Mouse (Mus musculus) liver, adult 2 months (tissue): ENCODE measurements at regions not wholly inside any gene's neighbourhood (a gene's known extent, or its start where the extent isn't known, plus 50 kb on each side); places are given as distances from the start of the nearest gene placed in this dataset.
"Not testable (repeated sequence)": the region's sequence is repeated elsewhere in the genome, so short reads cannot be mapped to it uniquely, and the experiment has no call there.

Experiments
- DNase-seq: peaks from one replicate; pipeline ENCODE4 v3.0.0-alpha.2; 2011; ENCODE audit warnings: low read depth, low spot score; ENCODE audit errors: extremely low read depth
- H3K27ac ChIP-seq: fragments of 200-500 bp; replicated peaks from 2 replicates; pipeline ENCODE4 v1.5.1; 2012; ENCODE audit warnings: low read depth, mild to moderate bottlenecking, control low read depth, inconsistent platforms, low read length; ENCODE audit not compliant: insufficient read depth
- H3K27me3 ChIP-seq: fragments of 200-500 bp; 2 replicates; pipeline ENCODE4 v1.6.1; 2012; ENCODE audit warnings: mild to moderate bottlenecking, moderate library complexity, low read length, inconsistent platforms; ENCODE audit not compliant: control insufficient read depth, insufficient read depth
- H3K36me3 ChIP-seq: fragments of 200-500 bp; 2 replicates; pipeline ENCODE4 v1.6.1; 2012; ENCODE audit warnings: low read length, inconsistent platforms; ENCODE audit not compliant: control insufficient read depth, insufficient read depth
- H3K4me1 ChIP-seq: fragments of 200-500 bp; 2 replicates; pipeline ENCODE4 v1.6.1; 2011; ENCODE audit warnings: low read length; ENCODE audit not compliant: control insufficient read depth, insufficient read depth
- H3K4me3 ChIP-seq: fragments of 200-500 bp; 2 replicates; pipeline ENCODE4 v1.5.1; 2011; ENCODE audit warnings: low read depth, mild to moderate bottlenecking, control low read depth, low read length, moderate library complexity; ENCODE audit not compliant: insufficient read depth
- H3K79me2 ChIP-seq: fragments of 200-500 bp; 2 replicates; pipeline ENCODE4 v1.6.1; 2012; ENCODE audit warnings: inconsistent platforms, mild to moderate bottlenecking, low read length, moderate library complexity; ENCODE audit not compliant: control insufficient read depth, insufficient read depth
- H3K9ac ChIP-seq: fragments of 200-500 bp; 2 replicates; pipeline ENCODE4 v1.6.1; 2012; ENCODE audit warnings: low read depth, mild to moderate bottlenecking, control low read depth, inconsistent platforms, low read length
- CTCF ChIP-seq: fragments of 200-500 bp; IDR thresholded peaks from 2 replicates; pipeline ENCODE4 v1.5.1; 2011; ENCODE audit warnings: low read depth, low read length, control low read depth
- POLR2A ChIP-seq: fragments of 200-500 bp; IDR thresholded peaks from 2 replicates; pipeline ENCODE4 v1.6.1; 2011; ENCODE audit warnings: low read length, control low read depth; ENCODE audit not compliant: insufficient read depth; ENCODE audit errors: extremely low read depth
- WGBS: fragments of 180-500 bp; shearing (Covaris S2); methylation state at CpG from one replicate; pipeline ENCODE4 v1.1.7; 2018; 5-methylcytosine and 5-hydroxymethylcytosine counted together

DNA sequence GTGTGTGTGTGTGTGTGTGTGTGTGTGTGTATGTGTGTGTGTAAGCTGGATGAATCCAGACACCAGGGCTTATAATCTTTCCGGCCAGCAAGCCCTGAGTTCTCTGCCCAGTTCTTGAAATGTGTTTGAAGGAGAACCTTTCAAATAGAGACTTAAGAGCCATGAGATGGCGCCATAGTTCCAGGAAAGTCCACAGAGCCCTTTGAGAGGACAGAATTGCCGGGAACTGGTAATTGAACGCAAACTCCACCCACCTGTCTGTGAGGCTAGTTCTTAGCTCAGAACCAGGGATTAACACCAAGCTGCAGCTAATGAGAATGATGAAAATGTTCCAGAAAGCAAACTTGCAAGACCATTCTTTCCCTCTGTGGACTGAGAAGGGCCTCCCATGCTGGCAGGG, 72.2 kb downstream of the Trim42 start:
- no peak overlapping the region for H3K9ac ChIP-seq
- no peaks in the 10 kb centered on the region for H3K79me2 ChIP-seq
- WGBS, result 17% methylated on average over 4 of the region's 4 CpGs
- no peak for TF ChIP-seq CTCF
- no peaks in the 10 kb centered on the region for H3K27me3 ChIP-seq
- H3K27ac ChIP-seq, result no peak overlapping the region
- DNase-seq, result no peak
- H3K4me3 ChIP-seq, result no peak overlapping the region
- H3K36me3 ChIP-seq, result no peaks in the 10 kb centered on the region
- no peaks in the 10 kb centered on the region for H3K4me1 ChIP-seq

DNA sequence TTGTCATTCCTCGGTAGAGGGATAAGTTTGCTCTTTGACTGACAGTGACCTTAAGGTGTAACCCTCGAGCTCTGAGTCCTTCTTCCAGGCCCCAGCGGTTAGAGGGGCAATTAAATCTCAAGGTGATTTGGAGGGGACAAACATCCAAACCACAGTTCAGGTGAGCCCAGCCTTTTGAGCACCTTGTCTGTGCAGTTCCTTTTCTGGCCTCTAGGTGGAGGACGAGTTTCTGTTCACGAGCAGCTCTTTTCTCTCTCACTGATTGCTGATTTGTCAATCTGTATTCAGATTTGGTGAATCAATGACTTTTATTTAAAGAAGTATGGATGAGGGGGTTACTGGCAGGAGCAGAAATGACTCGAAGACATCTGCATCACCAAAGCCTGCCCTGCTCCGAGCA, 74.0 kb downstream of the Trim42 start:
- no peak overlapping the region for H3K4me3 ChIP-seq
- H3K27ac ChIP-seq, result no peak overlapping the region
- H3K4me1 ChIP-seq, result no peaks in the 10 kb centered on the region
- no peaks in the 10 kb centered on the region for H3K27me3 ChIP-seq
- H3K9ac ChIP-seq, result no peak overlapping the region
- no peaks in the 10 kb centered on the region for H3K79me2 ChIP-seq
- H3K36me3 ChIP-seq, result no peaks in the 10 kb centered on the region
- TF ChIP-seq POLR2A, result no peak
- peak; percentile 59; the same call in 1 of the 2 replicates for TF ChIP-seq CTCF
- peak; percentile 19 for DNase-seq
- 29% methylated on average over 7 of the region's 7 CpGs for WGBS

DNA sequence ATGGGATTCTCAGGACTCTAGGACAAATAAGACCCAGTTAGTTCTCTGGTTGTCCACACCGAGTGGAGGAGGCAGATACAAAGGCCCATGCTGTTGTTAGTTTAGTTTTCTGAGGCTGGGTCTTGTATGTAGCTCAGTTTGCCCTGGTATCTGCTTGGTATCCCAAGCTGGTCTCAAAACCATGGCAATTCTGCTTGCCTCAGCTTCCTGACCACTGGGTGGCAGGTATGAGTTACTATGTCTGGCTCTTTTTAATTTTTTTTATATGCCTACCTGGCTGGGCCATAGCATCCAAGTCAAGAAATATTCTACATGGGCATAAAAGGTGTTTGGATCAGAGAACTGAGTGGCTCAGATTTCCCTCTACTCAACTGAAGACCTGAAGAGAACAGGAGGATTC, 77.9 kb downstream of the Trim42 start:
- 49% methylated on average over 1 of the region's 1 CpGs for WGBS
- H3K27me3 ChIP-seq, result no peaks in the 10 kb centered on the region
- H3K4me3 ChIP-seq, result no peak overlapping the region
- H3K4me1 ChIP-seq, result no peaks in the 10 kb centered on the region
- no peaks in the 10 kb centered on the region for H3K79me2 ChIP-seq
- no peaks in the 10 kb centered on the region for H3K36me3 ChIP-seq
- DNase-seq, result no peak
- no peak overlapping the region for H3K9ac ChIP-seq
- TF ChIP-seq POLR2A (no peak), CTCF (no peak)
- H3K27ac ChIP-seq, result no peak overlapping the region

DNA sequence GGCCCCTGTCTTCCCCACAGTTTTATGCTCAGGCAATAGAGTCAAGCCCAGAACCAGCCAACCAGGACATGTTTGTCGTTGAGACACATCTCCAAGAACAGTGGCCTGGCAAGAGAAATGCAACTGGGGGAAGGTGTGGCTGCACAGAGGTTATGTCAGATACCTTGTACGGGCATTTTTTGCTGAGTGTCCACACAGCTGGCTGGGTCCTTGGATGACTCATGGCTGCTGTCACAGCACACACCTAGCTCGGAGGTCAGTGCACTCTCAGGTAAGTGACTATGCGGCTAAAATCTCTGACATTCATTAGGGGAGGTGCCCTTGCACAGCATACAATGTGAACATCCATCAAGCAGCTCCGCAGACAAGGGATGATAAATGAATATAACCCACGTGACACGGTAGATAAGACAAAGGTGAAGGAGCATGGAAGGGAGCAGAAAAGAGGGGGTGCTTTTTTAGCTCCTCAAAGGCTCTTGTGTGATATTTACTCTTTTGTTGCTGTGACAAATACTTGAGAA, 85.4 kb downstream of the Trim42 start:
- Histone ChIP-seq H3K36me3 (no peaks in the 10 kb centered on the region), H3K27me3 (no peaks in the 10 kb centered on the region), H3K4me1 (no peaks in the 10 kb centered on the region), H3K9ac (no peak overlapping the region), H3K4me3 (no peak overlapping the region), H3K79me2 (no peaks in the 10 kb centered on the region), H3K27ac (no peak overlapping the region)
- DNase-seq, result no peak
- 62% methylated on average over 7 of the region's 7 CpGs for WGBS
- TF ChIP-seq CTCF (no peak), POLR2A (no peak)

DNA sequence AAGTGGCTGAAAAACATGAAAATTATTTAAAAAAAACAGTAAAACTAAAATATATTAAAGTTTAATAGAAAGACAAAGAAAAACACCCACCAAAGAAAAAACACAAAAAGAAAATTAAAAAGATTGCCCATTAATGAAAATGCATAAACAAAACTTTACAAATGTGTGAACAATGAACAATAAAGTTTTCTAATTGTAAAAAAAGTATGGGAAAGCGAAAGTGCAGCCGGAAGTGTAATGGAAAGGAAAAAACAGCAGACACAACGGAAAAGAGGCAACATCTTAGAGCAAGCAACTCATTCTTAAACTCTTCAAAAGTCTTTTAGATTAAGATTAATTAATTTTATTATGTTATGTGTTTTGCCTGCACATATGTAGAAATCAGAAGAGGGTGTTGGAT, 87.7 kb downstream of the Trim42 start:
- Histone ChIP-seq H3K36me3 (no peaks in the 10 kb centered on the region), H3K4me1 (no peaks in the 10 kb centered on the region), H3K27me3 (no peaks in the 10 kb centered on the region), H3K79me2 (no peaks in the 10 kb centered on the region), H3K27ac (no peak overlapping the region), H3K9ac (no peak overlapping the region), H3K4me3 (no peak overlapping the region)
- TF ChIP-seq CTCF, result no peak
- TF ChIP-seq POLR2A, result no peak
- no peak for DNase-seq
- WGBS, result 86% methylated on average over 3 of the region's 3 CpGs

DNA sequence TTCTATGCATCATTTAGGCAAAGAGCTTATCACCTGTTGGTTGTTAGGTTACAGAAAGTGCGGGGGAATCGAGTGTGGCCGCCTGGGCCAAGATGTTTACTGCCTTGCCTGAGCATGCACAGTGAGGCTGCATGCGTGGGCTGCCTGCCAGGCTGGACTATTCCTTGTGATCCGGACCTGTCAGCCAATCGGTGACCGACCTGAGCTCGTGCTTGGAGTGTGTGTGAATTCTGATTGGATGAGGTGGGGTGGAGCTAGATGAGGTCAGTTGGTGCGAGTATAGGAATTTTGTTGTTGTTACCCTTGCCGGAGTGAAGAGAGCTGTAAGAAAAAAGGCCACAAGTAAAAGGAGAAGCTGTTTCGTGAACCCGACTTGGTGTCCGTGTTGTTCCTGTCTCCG, 94.3 kb downstream of the Trim42 start:
- not testable (repeated sequence) for H3K27me3 ChIP-seq, H3K36me3 ChIP-seq, H3K4me3 ChIP-seq, H3K27ac ChIP-seq, H3K79me2 ChIP-seq, DNase-seq, H3K9ac ChIP-seq, H3K4me1 ChIP-seq
- WGBS, result 80% methylated on average over 14 of the region's 14 CpGs
